Mouse (Mus musculus): ENCODE data around the gene Clip3. TPM values are rescaled to one million over a fixed set of nuclear protein-coding genes. Genes with fewer than 3 reads are reported as not detected.
A peak's percentile ranks its signal among the peaks of the same experiment; 100 is the strongest.

The Clip3 gene
- polyA plus RNA-seq, 1 experiment from 2014 or later, result 39.7 TPM

GRCm38 (mm10) chr7:30279951-30280669, 11.4 kb upstream of the Clip3 start, which contains the start of the genes Thap8 and Wdr62:
TSS of gene Thap8 (plus strand) at chr7:30280094.
TSS of gene Wdr62 (minus strand) at chr7:30280419.
- ATAC-seq (ENCODE audit: insufficient number of reproducible peaks, insufficient read depth, low FRiP score, low TSS enrichment, low read depth), result peak; percentile 91
- Histone ChIP-seq H3K27me3 (no peaks in the 10 kb centered on the region), H3K4me3 (replicated peaks) (peak within 1 kb of the TSS; percentile 78), H3K4me2 (peak within 1 kb of the TSS; percentile 82), H3K4me1 (replicated peaks) (peaks cover 14% of the 10 kb centered on the region), H3K9me3 (no peaks in the 10 kb centered on the region), H3K36me3 (no peaks in the 10 kb centered on the region), H3K9ac (replicated peaks) (peak within 1 kb of the TSS; percentile 57), H3K27ac (peak within 1 kb of the TSS; percentile 95)
- WGBS, result under 1% methylated on average over 48 of the region's 49 CpGs

DNA sequence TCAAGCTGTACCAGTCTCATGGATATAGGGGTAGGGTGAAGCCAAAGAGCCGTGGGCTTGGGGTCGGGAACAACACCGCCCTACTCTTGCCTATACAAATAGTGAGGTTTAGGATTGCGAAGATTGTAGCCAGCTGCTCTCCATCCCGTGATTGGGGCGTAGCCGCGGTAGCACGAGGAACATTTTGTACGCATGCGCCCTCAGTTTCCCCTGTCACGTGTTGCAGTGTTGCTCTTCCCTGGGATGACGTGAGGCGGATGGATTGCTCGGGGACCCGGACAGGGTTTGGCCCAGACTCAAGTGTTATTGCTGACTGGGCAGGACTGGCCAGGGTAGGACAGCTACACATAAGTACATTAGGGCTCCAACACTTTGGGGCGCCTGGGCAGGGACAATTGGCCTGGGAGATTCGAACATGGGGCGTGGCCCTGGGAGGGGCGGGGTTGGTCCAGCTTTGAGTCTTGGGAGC, 10.8 kb upstream of the Clip3 start:
- H3K4me1 ChIP-seq (replicated peaks), result peaks cover 14% of the 10 kb centered on the region
- H3K27me3 ChIP-seq, result no peaks in the 10 kb centered on the region
- H3K4me2 ChIP-seq, result peak overlapping the region; percentile 82
- WGBS, result under 1% methylated on average over 20 of the region's 20 CpGs
- peak overlapping the region; percentile 44 for H3K9ac ChIP-seq (replicated peaks)
- H3K4me3 ChIP-seq (replicated peaks), result peak overlapping the region; percentile 78
- H3K36me3 ChIP-seq, result no peaks in the 10 kb centered on the region
- peak; percentile 85 for ATAC-seq (ENCODE audit: insufficient number of reproducible peaks, insufficient read depth, low FRiP score, low TSS enrichment, low read depth)
- peak overlapping the region; percentile 95 for H3K27ac ChIP-seq
- H3K9me3 ChIP-seq, result no peaks in the 10 kb centered on the region

GRCm38 (mm10) chr7:30281522-30281921, 10.0 kb upstream of the Clip3 start:
- Histone ChIP-seq H3K9me3 (no peaks in the 10 kb centered on the region), H3K27ac (no peak overlapping the region), H3K9ac (replicated peaks) (no peak overlapping the region), H3K36me3 (no peaks in the 10 kb centered on the region), H3K4me2 (peak overlapping the region; percentile 82; the same call in 1 of the 2 replicates), H3K4me1 (replicated peaks) (peaks cover 14% of the 10 kb centered on the region), H3K27me3 (0 out of 2 replicates have a peak, but pooled peaks cover 2% of the 10 kb centered on the region), H3K4me3 (replicated peaks) (peak overlapping the region; percentile 78; the same call in 1 of the 2 replicates)
- 69% methylated on average over 4 of the region's 4 CpGs for WGBS
- no peak for ATAC-seq (ENCODE audit: insufficient number of reproducible peaks, insufficient read depth, low FRiP score, low TSS enrichment, low read depth)

GRCm38 (mm10) chr7:30282740-30283139, 8.8 kb upstream of the Clip3 start:
- 80% methylated on average over 7 of the region's 7 CpGs for WGBS
- no peak for ATAC-seq (ENCODE audit: insufficient number of reproducible peaks, insufficient read depth, low FRiP score, low TSS enrichment, low read depth)

DNA sequence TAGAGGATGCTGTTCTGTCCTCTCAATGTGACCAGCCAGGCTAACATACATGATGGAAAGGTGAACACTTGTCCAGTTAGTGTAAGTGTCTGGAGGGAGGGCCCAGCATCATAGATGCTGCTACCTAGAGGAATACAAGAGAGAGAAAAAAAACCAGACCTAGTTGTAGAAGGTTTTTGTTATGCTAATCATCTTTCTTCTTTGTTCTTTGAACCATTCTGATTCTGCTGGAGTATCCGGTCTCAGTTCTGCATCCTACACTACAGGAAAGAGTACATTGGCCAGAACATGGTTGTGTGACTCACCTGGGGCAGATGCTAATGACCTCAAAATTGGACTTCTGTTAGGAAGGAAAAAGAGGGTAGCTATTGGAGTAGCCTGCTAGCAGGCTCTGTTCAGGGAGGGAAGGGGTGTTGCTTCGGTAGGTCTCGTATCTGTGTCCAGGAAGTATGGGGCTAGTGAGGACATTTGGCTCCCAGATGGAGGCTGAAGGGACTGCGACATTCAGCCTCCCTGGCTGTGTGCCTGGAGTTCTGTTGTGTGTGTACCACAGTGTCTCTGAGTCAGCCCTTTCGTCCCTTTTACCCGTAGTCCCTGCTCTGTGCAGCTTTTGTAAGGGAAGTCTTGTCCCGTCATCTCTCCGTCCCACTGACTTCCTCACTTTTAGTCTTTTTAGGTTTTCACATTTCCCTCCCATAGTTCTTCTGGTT, 4.7 kb upstream of the Clip3 start:
- Histone ChIP-seq H3K36me3 (no peaks in the 10 kb centered on the region), H3K4me2 (no peak overlapping the region), H3K27ac (no peak overlapping the region), H3K27me3 (peaks cover 2% of the 10 kb centered on the region; the same call in 1 of the 2 replicates), H3K9me3 (no peaks in the 10 kb centered on the region), H3K9ac (replicated peaks) (no peak overlapping the region), H3K4me1 (replicated peaks) (peaks cover 16% of the 10 kb centered on the region), H3K4me3 (replicated peaks) (no peak overlapping the region)
- ATAC-seq (ENCODE audit: insufficient number of reproducible peaks, insufficient read depth, low FRiP score, low TSS enrichment, low read depth), result no peak
- WGBS, result 68% methylated on average over 8 of the region's 8 CpGs

More at GRCm38 (mm10) chr7:30282740-30283139, 8.8 kb upstream of the Clip3 start:
- H3K27me3 ChIP-seq, result peaks cover 2% of the 10 kb centered on the region; the same call in 1 of the 2 replicates
- H3K4me3 ChIP-seq (replicated peaks), result no peak overlapping the region
- no peaks in the 10 kb centered on the region for H3K36me3 ChIP-seq
- H3K4me1 ChIP-seq (replicated peaks), result peaks cover 14% of the 10 kb centered on the region
- no peak overlapping the region for H3K4me2 ChIP-seq
- H3K9me3 ChIP-seq, result no peaks in the 10 kb centered on the region
- no peak overlapping the region for H3K27ac ChIP-seq
- no peak overlapping the region for H3K9ac ChIP-seq (replicated peaks)

- Histone ChIP-seq H3K36me3 (peaks cover 5% of the 10 kb centered on the region; the same call in 1 of the 2 replicates), H3K27ac (no peak overlapping the region), H3K4me2 (no peak overlapping the region), H3K9me3 (no peaks in the 10 kb centered on the region), H3K4me3 (replicated peaks) (no peak overlapping the region), H3K9ac (replicated peaks) (no peak overlapping the region), H3K27me3 (peaks cover 2% of the 10 kb centered on the region; the same call in 1 of the 2 replicates), H3K4me1 (replicated peaks) (peaks cover 26% of the 10 kb centered on the region)
- 75% methylated on average over 6 of the region's 6 CpGs for WGBS
- no peak for ATAC-seq (ENCODE audit: insufficient number of reproducible peaks, insufficient read depth, low FRiP score, low TSS enrichment, low read depth)
Measured at GRCm38 (mm10) chr7:30288046-30288445, 3.5 kb upstream of the Clip3 start.

- Histone ChIP-seq H3K36me3 (peaks cover 14% of the 10 kb centered on the region), H3K9ac (replicated peaks) (peak overlapping the region; percentile 44), H3K9me3 (no peaks in the 10 kb centered on the region), H3K27me3 (peaks cover 2% of the 10 kb centered on the region; the same call in 1 of the 2 replicates), H3K27ac (0 out of 2 replicates have a peak overlapping the region, but pooled peaks have one; percentile 29), H3K4me2 (no peak overlapping the region), H3K4me1 (replicated peaks) (peaks cover 26% of the 10 kb centered on the region), H3K4me3 (replicated peaks) (no peak overlapping the region)
- WGBS, result 74% methylated on average over 7 of the region's 7 CpGs
- ATAC-seq (ENCODE audit: insufficient number of reproducible peaks, insufficient read depth, low FRiP score, low TSS enrichment, low read depth), result no peak; the same call in 1 of the 2 replicates
Measured at GRCm38 (mm10) chr7:30289071-30289713, 2.3 kb upstream of the Clip3 start.

DNA sequence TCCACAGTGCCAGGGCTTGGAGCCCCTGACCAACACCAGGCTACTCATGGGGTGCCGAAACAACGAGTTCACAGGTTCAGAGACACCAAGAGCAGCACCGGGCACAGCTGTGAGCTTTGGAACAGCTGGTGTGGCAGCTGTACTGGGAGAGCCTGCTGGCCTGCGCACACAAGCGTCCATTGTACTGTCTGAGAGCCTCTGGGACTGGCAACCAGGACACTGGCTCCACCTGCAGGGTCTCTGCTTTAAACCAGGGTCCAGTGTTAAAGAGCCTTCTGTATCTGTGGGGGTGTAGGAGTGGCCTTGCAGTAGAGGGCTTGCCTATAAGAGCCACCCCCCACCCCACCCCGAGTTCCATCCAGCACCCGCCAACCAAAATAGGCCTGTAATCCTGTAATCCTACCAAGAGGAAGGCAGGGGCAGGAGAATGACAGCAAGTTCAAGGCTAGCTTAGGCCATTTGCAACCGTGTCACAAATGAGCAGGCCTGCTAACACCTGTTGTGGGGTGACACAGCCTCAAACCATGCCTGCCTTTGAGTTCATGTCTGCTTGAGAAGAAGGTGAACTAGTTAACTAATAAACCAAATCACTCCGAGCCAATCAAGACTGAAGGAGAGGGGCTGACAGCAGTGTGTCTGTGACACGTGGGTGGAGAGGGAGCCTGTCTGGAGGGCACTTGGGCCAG, 1.7 kb upstream of the Clip3 start:
- H3K9ac ChIP-seq (replicated peaks), result peak overlapping the region; percentile 44

GRCm38 (mm10) chr7:30293795-30294194, 2.3 kb downstream of the Clip3 start:
- Histone ChIP-seq H3K9ac (replicated peaks) (no peak overlapping the region), H3K4me2 (no peak overlapping the region), H3K4me3 (replicated peaks) (no peak overlapping the region), H3K9me3 (no peaks in the 10 kb centered on the region), H3K36me3 (peaks cover 60% of the 10 kb centered on the region), H3K27me3 (no peaks in the 10 kb centered on the region), H3K4me1 (replicated peaks) (peaks cover 26% of the 10 kb centered on the region), H3K27ac (no peak overlapping the region)
- no peak for ATAC-seq (ENCODE audit: insufficient number of reproducible peaks, insufficient read depth, low FRiP score, low TSS enrichment, low read depth)
- WGBS, result 88% methylated on average over 13 of the region's 13 CpGs

More for the DNA sequence above, 1.7 kb upstream of the Clip3 start:
- H3K27me3 ChIP-seq, result peaks cover 2% of the 10 kb centered on the region; the same call in 1 of the 2 replicates
- 0 out of 2 replicates have a peak overlapping the region, but pooled peaks have one; percentile 29 for H3K27ac ChIP-seq
- H3K4me1 ChIP-seq (replicated peaks), result peaks cover 26% of the 10 kb centered on the region
- H3K36me3 ChIP-seq, result peaks cover 21% of the 10 kb centered on the region
- H3K4me2 ChIP-seq, result no peak overlapping the region
- no peaks in the 10 kb centered on the region for H3K9me3 ChIP-seq
- peak; percentile 52 for ATAC-seq (ENCODE audit: insufficient number of reproducible peaks, insufficient read depth, low FRiP score, low TSS enrichment, low read depth)
- H3K4me3 ChIP-seq (replicated peaks), result no peak overlapping the region
- 51% methylated on average over 10 of the region's 10 CpGs for WGBS

DNA sequence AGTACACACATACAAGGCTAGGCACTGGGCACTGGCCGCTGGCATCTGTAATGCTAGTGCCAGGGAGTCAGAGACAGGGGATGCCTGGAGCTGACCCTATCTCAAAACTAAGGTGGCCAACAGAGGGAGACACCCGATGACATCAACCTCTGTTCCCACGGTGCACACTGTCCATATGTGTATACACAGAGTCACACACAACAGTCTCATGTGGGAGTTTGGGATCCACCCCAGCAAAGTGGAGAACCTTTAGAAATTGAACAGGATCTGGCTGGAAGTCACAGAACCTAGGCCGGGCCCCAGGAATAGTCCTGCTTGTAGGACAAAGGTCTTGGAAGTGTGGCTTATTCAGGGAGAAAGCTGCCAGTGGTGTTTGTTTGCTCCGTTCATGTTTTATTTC, 2.8 kb downstream of the Clip3 start:
- no peak overlapping the region for H3K27ac ChIP-seq
- no peaks in the 10 kb centered on the region for H3K9me3 ChIP-seq
- H3K4me3 ChIP-seq (replicated peaks), result no peak overlapping the region
- H3K4me2 ChIP-seq, result no peak overlapping the region
- 93% methylated on average over 5 of the region's 5 CpGs for WGBS
- H3K27me3 ChIP-seq, result no peaks in the 10 kb centered on the region
- no peak for ATAC-seq (ENCODE audit: insufficient number of reproducible peaks, insufficient read depth, low FRiP score, low TSS enrichment, low read depth)
- H3K36me3 ChIP-seq, result peaks cover 65% of the 10 kb centered on the region
- H3K9ac ChIP-seq (replicated peaks), result no peak overlapping the region
- peaks cover 22% of the 10 kb centered on the region for H3K4me1 ChIP-seq (replicated peaks)
